ENCODE assay signal across 8 mouse cellular contexts in the genomic region with DNA sequence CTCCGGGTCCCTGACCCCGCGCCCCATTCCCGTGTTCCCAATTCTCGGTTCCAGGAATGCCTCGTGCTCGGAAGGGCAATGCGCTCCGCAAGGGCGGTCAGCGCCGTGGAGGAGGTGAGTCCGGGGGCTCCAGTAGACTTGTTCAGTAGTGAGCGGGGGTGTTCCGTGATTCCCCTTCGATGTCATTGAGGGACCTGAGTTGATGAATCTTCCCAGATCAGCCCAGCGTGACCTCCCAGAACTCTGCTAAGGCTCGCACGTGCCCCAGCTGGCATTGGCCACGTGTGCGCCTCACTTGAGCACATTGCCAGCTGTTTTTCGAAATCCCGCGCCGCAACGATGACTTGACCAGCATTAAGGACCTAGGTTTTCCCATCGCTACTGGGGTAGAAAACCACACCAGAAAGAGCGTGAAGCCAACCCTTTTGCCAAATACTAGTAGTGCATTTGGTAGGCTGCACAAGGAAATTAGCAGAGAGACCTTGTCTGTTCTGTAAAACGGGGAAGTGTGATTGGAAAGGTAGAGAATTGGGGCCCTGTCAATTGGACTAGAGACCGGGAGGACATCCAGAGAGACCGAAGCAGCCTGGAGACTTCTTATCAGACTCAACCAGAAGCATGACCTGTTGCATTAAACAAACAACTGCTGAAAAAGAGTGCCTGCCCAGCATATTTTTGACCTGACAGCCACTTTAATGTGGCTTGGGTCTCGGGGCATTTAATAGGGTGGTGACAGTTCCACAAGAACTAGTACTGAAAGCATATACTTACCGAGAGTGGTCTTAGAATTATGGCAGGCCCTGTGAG. TPM values are rescaled to one million over a fixed set of nuclear protein-coding genes. Genes with fewer than 3 reads are reported as not detected.
DNase-seq lines count a peak whose midpoint lies in the region; ATAC-seq and TF ChIP-seq lines count a peak whose summit lies in the region.

No protein-coding gene starts in this region.

- POLR2A ChIA-PET in Patski (lab: Charles Lee) = interaction anchor here (0.9 to 1.5 kb wide), 4 partner anchors 9 to 47 kb away, joined by 3 to 5 read pairs (median 4); a partner anchor contains a TSS

- CTCF ChIA-PET in Patski (lab: Charles Lee) = interaction anchor here (1.0 to 1.6 kb wide), 2 partner anchors 19 to 25 kb away, joined by 4 to 5 read pairs; no protein-coding TSS in a partner anchor

- TF ChIP-seq POLR2A in kidney, adult 2 months (IDR thresholded peaks at IDR 0.05; ENCODE audit: low read depth, low read length) = no peak

- no peaks in the 10 kb centered on the region for H3K36me3 ChIP-seq in kidney, adult 2 months (ENCODE audit: control insufficient read depth, insufficient read depth, low read length)
- H3K36me3 ChIP-seq in forebrain, embryonic 13.5 days (ENCODE audit: poor library complexity, severe bottlenecking) = peaks cover 45% of the 10 kb centered on the region
- H3K36me3 ChIP-seq in kidney, embryonic 15.5 days = peaks cover 51% of the 10 kb centered on the region
- peaks cover 58% of the 10 kb centered on the region for H3K36me3 ChIP-seq in megakaryocyte, embryonic 14.5 days (replicated peaks; ENCODE audit: low read length)

- peak; percentile 77 for DNase-seq in kidney, adult 2 months
- no peak for DNase-seq in kidney, adult 18-20 months
- no peak for DNase-seq in Patski (ENCODE audit: low read depth, low spot score)
- DNase-seq in natural killer cell, adult 2 months (ENCODE audit: low spot score in 2 of 2) = no peak
- no peak for DNase-seq in urinary bladder, adult 18-20 months (ENCODE audit: low spot score in 2 of 2)

- no peaks in the 10 kb centered on the region for H3K27me3 ChIP-seq in kidney, adult 2 months (replicated peaks; ENCODE audit: control insufficient read depth, insufficient read depth, low read length)
- no peaks in the 10 kb centered on the region for H3K27me3 ChIP-seq in Patski
- H3K27me3 ChIP-seq in forebrain, embryonic 13.5 days = no peaks in the 10 kb centered on the region
- no peaks in the 10 kb centered on the region for H3K27me3 ChIP-seq in kidney, embryonic 15.5 days
- no peaks in the 10 kb centered on the region for H3K27me3 ChIP-seq in megakaryocyte, embryonic 14.5 days (replicated peaks)

- peak overlapping the region; percentile 85 for H3K4me2 ChIP-seq in forebrain, embryonic 13.5 days
- peak overlapping the region; percentile 82 for H3K4me2 ChIP-seq in kidney, embryonic 15.5 days

- H3K4me1 ChIP-seq in kidney, adult 2 months (ENCODE audit: control insufficient read depth, insufficient read depth, low read length) = peaks cover 21% of the 10 kb centered on the region; the same call in 1 of the 2 replicates
- peaks cover 15% of the 10 kb centered on the region for H3K4me1 ChIP-seq in forebrain, embryonic 13.5 days
- H3K4me1 ChIP-seq in kidney, embryonic 15.5 days = peaks cover 20% of the 10 kb centered on the region
- peaks cover 70% of the 10 kb centered on the region for H3K4me1 ChIP-seq in megakaryocyte, embryonic 14.5 days

- peak overlapping the region; percentile 67 for H3K27ac ChIP-seq in kidney, adult 2 months (ENCODE audit: insufficient read depth, low read depth, low read length)
- no peak overlapping the region for H3K27ac ChIP-seq in forebrain, embryonic 13.5 days
- peak overlapping the region; percentile 29; the same call in 1 of the 2 replicates for H3K27ac ChIP-seq in kidney, embryonic 15.5 days

- H3K4me3 ChIP-seq in kidney, adult 2 months (ENCODE audit: insufficient read depth, low read depth, low read length) = peak overlapping the region; percentile 74
- peak overlapping the region; percentile 77 for H3K4me3 ChIP-seq in forebrain, embryonic 13.5 days
- peak overlapping the region; percentile 83 for H3K4me3 ChIP-seq in kidney, embryonic 15.5 days (replicated peaks)
- H3K4me3 ChIP-seq in megakaryocyte, embryonic 14.5 days (replicated peaks) = peak overlapping the region; percentile 96

- H3K9ac ChIP-seq in forebrain, embryonic 13.5 days = peak overlapping the region; percentile 74
- peak overlapping the region; percentile 63 for H3K9ac ChIP-seq in kidney, embryonic 15.5 days

- in situ Hi-C loops in Patski (cut with MboI; ENCODE audit: low pct_unique_long_range_greater_than_20kb) = no loop called here

- TF ChIP-seq CTCF in kidney, adult 2 months (conservative IDR thresholded peaks at IDR 0.05; ENCODE audit: insufficient read depth, insufficient read length, low read depth, low read length) = no peak
- no peak for TF ChIP-seq CTCF in Patski (IDR thresholded peaks at IDR 0.05)

- no peaks in the 10 kb centered on the region for H3K9me3 ChIP-seq in forebrain, embryonic 13.5 days (replicated peaks)
- H3K9me3 ChIP-seq in kidney, embryonic 15.5 days (replicated peaks) = no peaks in the 10 kb centered on the region
- no peaks in the 10 kb centered on the region for H3K9me3 ChIP-seq in megakaryocyte, embryonic 14.5 days

- peak; percentile 29 for ATAC-seq in Patski
- ATAC-seq in forebrain, embryonic 13.5 days = no peak; the same call in 1 of the 2 replicates
- ATAC-seq in kidney, embryonic 15.5 days (replicated peaks; ENCODE audit: low FRiP score) = no peak

- 3% methylated on average over 33 of the region's 33 CpGs for WGBS in kidney, adult 2 months
- 6% methylated on average over 33 of the region's 33 CpGs for WGBS in forebrain, embryonic 13.5 days
- WGBS in kidney, embryonic 15.5 days = 2% methylated on average over 33 of the region's 33 CpGs

RNA-seq across cellular contexts. Expression of a gene that starts 0.6 kb away (rescaled TPM):
- 50.5 and 57.8 TPM in 2 replicates for polyA plus RNA-seq in kidney, adult 2 months (2012; rRNA removed)
- polyA plus RNA-seq in Patski (2021) = 19.1 TPM
- polyA plus RNA-seq in forebrain, embryonic 13.5 days (2015; fragmentation: Nextera tagmentation; extraction: Ambion mirVana) = 15.4 and 20.8 TPM in 2 replicates
- polyA plus RNA-seq in kidney, embryonic 15.5 days (2015; fragmentation: Nextera tagmentation; extraction: Ambion mirVana) = 47.8 and 55.8 TPM in 2 replicates
- polyA plus RNA-seq in megakaryocyte, embryonic 14.5 days (2012; ENCODE audit: insufficient read depth, low replicate concordance) = 32.1 and 34.9 TPM in 2 replicates

RNA-seq across cellular contexts. Expression of a gene that starts 7.4 kb away (rescaled TPM):
- polyA plus RNA-seq in kidney, adult 2 months (2012; rRNA removed) = 1.6 and 2.1 TPM in 2 replicates
- polyA plus RNA-seq in Patski (2021) = 1.1 TPM
- polyA plus RNA-seq in forebrain, embryonic 13.5 days (2015; fragmentation: Nextera tagmentation; extraction: Ambion mirVana) = 1.1 and 1.5 TPM in 2 replicates
- 1.3 TPM in 2 replicates for polyA plus RNA-seq in kidney, embryonic 15.5 days (2015; fragmentation: Nextera tagmentation; extraction: Ambion mirVana)
- polyA plus RNA-seq in megakaryocyte, embryonic 14.5 days (2012; ENCODE audit: insufficient read depth, low replicate concordance) = 0.31 TPM in 1 of 2 replicates, not detected in the other

RNA-seq across cellular contexts. Expression of a gene that starts 9.3 kb away (rescaled TPM):
- 43.0 and 62.8 TPM in 2 replicates for polyA plus RNA-seq in kidney, adult 2 months (2012; rRNA removed)
- polyA plus RNA-seq in Patski (2021) = 11.3 TPM
- polyA plus RNA-seq in forebrain, embryonic 13.5 days (2015; fragmentation: Nextera tagmentation; extraction: Ambion mirVana) = 14.5 and 17.9 TPM in 2 replicates
- polyA plus RNA-seq in kidney, embryonic 15.5 days (2015; fragmentation: Nextera tagmentation; extraction: Ambion mirVana) = 16.0 and 19.3 TPM in 2 replicates
- polyA plus RNA-seq in megakaryocyte, embryonic 14.5 days (2012; ENCODE audit: insufficient read depth, low replicate concordance) = 63.3 and 72.4 TPM in 2 replicates

RNA-seq across cellular contexts. Expression of a gene that starts 11.3 kb away (rescaled TPM):
- polyA plus RNA-seq in kidney, adult 2 months (2012; rRNA removed) = 8.1 and 9.4 TPM in 2 replicates
- polyA plus RNA-seq in Patski (2021) = 1.2 TPM
- 8.4 and 8.5 TPM in 2 replicates for polyA plus RNA-seq in forebrain, embryonic 13.5 days (2015; fragmentation: Nextera tagmentation; extraction: Ambion mirVana)
- polyA plus RNA-seq in kidney, embryonic 15.5 days (2015; fragmentation: Nextera tagmentation; extraction: Ambion mirVana) = 8.6 and 10.5 TPM in 2 replicates
- polyA plus RNA-seq in megakaryocyte, embryonic 14.5 days (2012; ENCODE audit: insufficient read depth, low replicate concordance) = 1.6 and 2.6 TPM in 2 replicates

RNA-seq across cellular contexts. Expression of a gene that starts 20.3 kb away (rescaled TPM):
- 103 and 155 TPM in 2 replicates for polyA plus RNA-seq in kidney, adult 2 months (2012; rRNA removed)
- 34.4 TPM for polyA plus RNA-seq in Patski (2021)
- 85.4 and 99.5 TPM in 2 replicates for polyA plus RNA-seq in forebrain, embryonic 13.5 days (2015; fragmentation: Nextera tagmentation; extraction: Ambion mirVana)
- polyA plus RNA-seq in kidney, embryonic 15.5 days (2015; fragmentation: Nextera tagmentation; extraction: Ambion mirVana) = 111 and 117 TPM in 2 replicates
- polyA plus RNA-seq in megakaryocyte, embryonic 14.5 days (2012; ENCODE audit: insufficient read depth, low replicate concordance) = 10.8 and 11.8 TPM in 2 replicates
